Mouse (Mus musculus): ENCODE measurements around the gene Them7.

GRCm38 (mm10) chr2:105409253-105409652, 185.1 kb downstream of the Them7 start:
- no peak for TF ChIP-seq CTCF (IDR thresholded peaks at IDR 0.05; ENCODE audit: borderline replicate concordance, insufficient read depth, low read length)
- TF ChIP-seq POLR2A (IDR thresholded peaks at IDR 0.05; ENCODE audit: low read depth, low read length), result no peak

Data from embryonic fibroblast, embryonic 13.5 days (primary cell).